Mouse (Mus musculus): ENCODE measurements around the gene Aak1.

DNA sequence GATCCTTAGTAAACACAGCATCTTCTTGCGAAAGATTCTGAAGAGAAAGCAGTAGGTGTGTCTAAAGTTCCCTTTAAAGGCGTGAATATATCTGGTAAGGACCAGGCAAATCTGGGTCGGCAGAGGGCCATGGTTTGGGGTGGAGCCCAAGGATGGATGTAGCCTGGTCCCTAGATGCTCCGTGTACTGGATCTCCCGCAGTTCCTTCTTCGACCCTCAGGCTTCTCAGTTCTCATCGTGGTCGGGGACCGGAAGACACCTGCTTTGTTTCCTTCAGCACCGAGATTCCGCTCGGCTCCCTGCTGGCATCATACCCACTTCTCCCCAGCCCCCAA lies 770 bp upstream of the Aak1 start:
- TF ChIP-seq EP300 (IDR thresholded peaks at IDR 0.05; ENCODE audit: low read length) (no peak; the same call in 1 of the 2 replicates), NELFE (IDR thresholded peaks at IDR 0.05; ENCODE audit: low read depth, low read length) (no peak), CTCF (conservative IDR thresholded peaks at IDR 0.05 in 1 of 2, IDR thresholded peaks at IDR 0.05 in 1 of 2; ENCODE audit: low read depth in 2 of 2, low read length in 2 of 2) (no peak), POLR2AphosphoS2 (IDR thresholded peaks at IDR 0.05; ENCODE audit: low read depth, low read length) (no peak), ZMIZ1 (IDR thresholded peaks at IDR 0.05; ENCODE audit: low read depth, low read length) (no peak)
